Mouse (Mus musculus) heart, postnatal 0 days (tissue): ENCODE results near the gene Jak1. TPM values are rescaled to one million over a fixed set of nuclear protein-coding genes. Genes with fewer than 3 reads are reported as not detected.

Experiments used
- ATAC-seq: fragments of 200-750 bp; cut with Nextera tagmentation; 2 replicates; pipeline ENCODE4 v1.8.0; 2017; ENCODE audit warnings: low read depth, moderate number of reproducible peaks, moderate library complexity; ENCODE audit not compliant: insufficient read depth
- DNase-seq: peaks from one replicate; pipeline ENCODE4 v3.0.0-alpha.2; 2016; ENCODE audit warnings: low spot score
- H3K27ac ChIP-seq: fragments of 300-500 bp; sonication (generic); 2 replicates; pipeline ENCODE4 v1.5.1; 2014; ENCODE audit warnings: low read depth, mild to moderate bottlenecking
- H3K27me3 ChIP-seq: fragments of 300-500 bp; sonication (generic); 2 replicates; pipeline ENCODE4 v1.6.1; 2014; ENCODE audit warnings: low read length, mixed read lengths; ENCODE audit not compliant: control insufficient read depth, insufficient read depth
- H3K36me3 ChIP-seq: fragments of 300-500 bp; sonication (generic); replicated peaks from 2 replicates; pipeline ENCODE4 v1.6.1; 2014; ENCODE audit warnings: low read length, mixed read lengths; ENCODE audit not compliant: control insufficient read depth, insufficient read depth
- H3K4me1 ChIP-seq: fragments of 300-500 bp; sonication (generic); 2 replicates; pipeline ENCODE4 v1.6.1; 2014; ENCODE audit warnings: antibody characterized with exemption; ENCODE audit not compliant: control insufficient read depth, insufficient read depth
- H3K4me2 ChIP-seq: fragments of 300-500 bp; sonication (generic); 2 replicates; pipeline ENCODE4 v1.6.1; 2014; ENCODE audit warnings: low read depth, mild to moderate bottlenecking, low read length, moderate library complexity
- H3K4me3 ChIP-seq: fragments of 300-500 bp; sonication (generic); 2 replicates; pipeline ENCODE4 v1.5.1; 2014; ENCODE audit warnings: low read depth, low read length
- H3K9ac ChIP-seq: fragments of 300-500 bp; sonication (generic); replicated peaks from 2 replicates; pipeline ENCODE4 v1.6.1; 2014; ENCODE audit warnings: low read depth, low read length, mixed read lengths
- H3K9me3 ChIP-seq: fragments of 300-500 bp; sonication (generic); replicated peaks from 2 replicates; pipeline ENCODE4 v1.6.1; 2016; ENCODE audit warnings: low read length; ENCODE audit not compliant: control insufficient read depth
- CTCF ChIP-seq: IDR thresholded peaks from 2 replicates; pipeline ENCODE4 v1.5.1; 2016; ENCODE audit warnings: antibody characterized with exemption, control low read depth, low read depth
- EP300 ChIP-seq: IDR thresholded peaks from 2 replicates; pipeline ENCODE4 v1.6.1; 2016; ENCODE audit warnings: antibody characterized with exemption, low read depth
- WGBS: fragments of 180-500 bp; shearing (Covaris S2); extraction: QIAGEN DNeasy Blood & Tissue Kit; methylation state at CpG from one replicate; pipeline ENCODE4 v1.1.7; 2014; 5-methylcytosine and 5-hydroxymethylcytosine counted together
- polyA plus RNA-seq: library from polyadenylated mRNA; unstranded; fragments of >200 nt; fragmentation: Nextera tagmentation; extraction: Ambion mirVana; gene quantifications from 2 replicates; pipeline ENCODE4 v1.2.1, GENCODE M21; 2015
- total RNA-seq: library from RNA; depleted of rRNA; stranded (reverse); fragments of >200 nt; gene quantifications from 2 replicates; pipeline ENCODE4 v1.2.3, GENCODE M21; 2014; ENCODE audit warnings: low replicate concordance; rRNA removed

Gene Jak1
- total and polyA plus RNA-seq, 2 experiments from 2014 or later: 44.2 to 63.4 TPM

- Histone ChIP-seq H3K36me3 (no peaks in the 10 kb centered on the region; the same call in 1 of the 2 replicates), H3K4me2 (no peak overlapping the region), H3K27ac (no peak overlapping the region), H3K4me1 (no peaks in the 10 kb centered on the region), H3K9me3 (peaks cover 16% of the 10 kb centered on the region), H3K27me3 (no peaks in the 10 kb centered on the region), H3K9ac (no peak overlapping the region), H3K4me3 (no peak overlapping the region)
- no peak for TF ChIP-seq CTCF
- no peak for TF ChIP-seq EP300
- WGBS: 88% methylated on average over 12 of the region's 12 CpGs
- ATAC-seq: no peak
- DNase-seq: no peak
These were observed 158.0 kb downstream of the Jak1 start for GRCm38 (mm10) chr4:101107122-101107521.

Other genes with a start within 250 kb of the Jak1 start
- not detected in 2 replicates for gene Gm10577, start 244.6 kb downstream of the Jak1 start, total RNA-seq
- gene Gm10577, start 244.6 kb downstream of the Jak1 start, polyA plus RNA-seq: not detected in 2 replicates
- 4.0 and 5.1 TPM in 2 replicates for gene Raver2, start 196.3 kb downstream of the Jak1 start, total RNA-seq
- gene Raver2, start 196.3 kb downstream of the Jak1 start, polyA plus RNA-seq: 1.6 and 1.7 TPM in 2 replicates
- gene Ak4, start 154.0 kb upstream of the Jak1 start, total RNA-seq: 11.0 and 18.4 TPM in 2 replicates
- gene Ak4, start 154.0 kb upstream of the Jak1 start, polyA plus RNA-seq: 4.6 and 5.3 TPM in 2 replicates
- 1.2 and 11.6 TPM in 2 replicates for gene Dnajc6, start 231.4 kb upstream of the Jak1 start, total RNA-seq
- 0.07 and 0.08 TPM in 2 replicates for gene Dnajc6, start 231.4 kb upstream of the Jak1 start, polyA plus RNA-seq